Mouse (Mus musculus) lung, embryonic 16.5 days (tissue): ENCODE results near the gene Alkbh6. TPM values are rescaled to one million over a fixed set of nuclear protein-coding genes. Genes with fewer than 3 reads are reported as not detected.

Experiments
- ATAC-seq: fragments of 200-750 bp; cut with Nextera tagmentation; 2 replicates; pipeline ENCODE4 v1.8.0; 2017; ENCODE audit warnings: low read depth, mild to moderate bottlenecking, moderate library complexity
- H3K27ac ChIP-seq: fragments of 300-500 bp; sonication (generic); 2 replicates; pipeline ENCODE4 v1.5.1; 2014; ENCODE audit warnings: mild to moderate bottlenecking, control low read depth, low read length
- H3K27me3 ChIP-seq: fragments of 300-500 bp; sonication (generic); 2 replicates; pipeline ENCODE4 v1.6.1; 2014; ENCODE audit warnings: low read depth, low read length, mixed read lengths; ENCODE audit not compliant: control insufficient read depth, insufficient read depth
- H3K36me3 ChIP-seq: fragments of 300-500 bp; sonication (generic); 2 replicates; pipeline ENCODE4 v1.6.1; 2014; ENCODE audit warnings: low read length; ENCODE audit not compliant: control insufficient read depth, insufficient read depth
- H3K4me1 ChIP-seq: fragments of 300-500 bp; sonication (generic); replicated peaks from 2 replicates; pipeline ENCODE4 v1.6.1; 2014; ENCODE audit warnings: low read length, mixed read lengths; ENCODE audit not compliant: control insufficient read depth, insufficient read depth
- H3K4me2 ChIP-seq: fragments of 300-500 bp; sonication (generic); 2 replicates; pipeline ENCODE4 v1.6.1; 2014; ENCODE audit warnings: low read depth, low read length, control low read depth
- H3K4me3 ChIP-seq: fragments of 300-500 bp; sonication (generic); 2 replicates; pipeline ENCODE4 v1.5.1; 2014; ENCODE audit warnings: mild to moderate bottlenecking, low read length, control low read depth
- H3K9ac ChIP-seq: fragments of 300-500 bp; sonication (generic); 2 replicates; pipeline ENCODE4 v1.6.1; 2014; ENCODE audit warnings: low read length, control low read depth
- H3K9me3 ChIP-seq: fragments of 300-500 bp; sonication (generic); 2 replicates; pipeline ENCODE4 v1.6.1; 2016; ENCODE audit warnings: low read length; ENCODE audit not compliant: control insufficient read depth
- whole genome bisulfite sequencing: fragments of 180-500 bp; shearing (Covaris S2); extraction: QIAGEN DNeasy Blood & Tissue Kit; methylation state at CpG from one replicate; pipeline ENCODE4 v1.1.7; 2014; 5-methylcytosine and 5-hydroxymethylcytosine counted together
- polyA plus RNA-seq: library from polyadenylated mRNA; unstranded; fragments of >200 nt; fragmentation: Nextera tagmentation; extraction: Ambion mirVana; gene quantifications from 2 replicates; pipeline ENCODE4 v1.2.1, GENCODE M21; 2015

Gene Alkbh6
- polyA plus RNA-seq, 1 experiment from 2014 or later: 82.1 TPM

GRCm38 (mm10) chr7:30309395-30310129, 1.0 kb downstream of the Alkbh6 start:
- no peak overlapping the region for H3K27ac ChIP-seq

GRCm38 (mm10) chr7:30310136-30310535, 1.6 kb downstream of the Alkbh6 start:
- Histone ChIP-seq H3K9me3 (no peaks in the 10 kb centered on the region), H3K27me3 (no peaks in the 10 kb centered on the region), H3K4me3 (no peak overlapping the region), H3K27ac (no peak overlapping the region), H3K36me3 (no peaks in the 10 kb centered on the region; the same call in 1 of the 2 replicates), H3K4me1 (peaks cover 11% of the 10 kb centered on the region), H3K9ac (no peak overlapping the region), H3K4me2 (no peak overlapping the region)
- ATAC-seq: no peak
- 82% methylated on average over 12 of the region's 12 CpGs for WGBS

More at GRCm38 (mm10) chr7:30309395-30310129, 1.0 kb downstream of the Alkbh6 start:
- ATAC-seq: no peak
- peak overlapping the region; percentile 78 for H3K9ac ChIP-seq
- 48% methylated on average over 15 of the region's 15 CpGs for WGBS
- no peaks in the 10 kb centered on the region for H3K9me3 ChIP-seq
- H3K27me3 ChIP-seq: no peaks in the 10 kb centered on the region
- peaks cover 11% of the 10 kb centered on the region; the same call in 1 of the 2 replicates for H3K4me1 ChIP-seq
- H3K36me3 ChIP-seq: no peaks in the 10 kb centered on the region; the same call in 1 of the 2 replicates
- H3K4me2 ChIP-seq: peak overlapping the region; percentile 95
- peak overlapping the region; percentile 80 for H3K4me3 ChIP-seq

GRCm38 (mm10) chr7:30313666-30314320, 5.3 kb downstream of the Alkbh6 start:
- WGBS: 41% methylated on average over 27 of the region's 27 CpGs
- Histone ChIP-seq H3K27me3 (no peaks in the 10 kb centered on the region), H3K4me3 (no peak overlapping the region), H3K9ac (no peak overlapping the region), H3K4me2 (no peak overlapping the region), H3K9me3 (no peaks in the 10 kb centered on the region), H3K27ac (no peak overlapping the region), H3K36me3 (no peaks in the 10 kb centered on the region), H3K4me1 (peaks cover 9% of the 10 kb centered on the region)
- no peak for ATAC-seq

- Histone ChIP-seq H3K36me3 (no peaks in the 10 kb centered on the region), H3K9me3 (no peaks in the 10 kb centered on the region), H3K4me2 (peak within 1 kb of the TSS; percentile 55), H3K27me3 (no peaks in the 10 kb centered on the region), H3K4me3 (peak within 1 kb of the TSS; percentile 49), H3K27ac (peak within 1 kb of the TSS; percentile 27; the same call in 1 of the 2 replicates), H3K4me1 (peaks cover 2% of the 10 kb centered on the region), H3K9ac (peak within 1 kb of the TSS; percentile 61)
- peak; percentile 49 for ATAC-seq
- 7% methylated on average over 9 of the region's 9 CpGs for WGBS
Observed at GRCm38 (mm10) chr7:30314721-30315155, 6.2 kb downstream of the Alkbh6 start, which contains the start of gene Syne4. Gene Syne4, plus strand, starts transcription at chr7:30314807.

- peak overlapping the region; percentile 55 for H3K4me2 ChIP-seq
Observed at GRCm38 (mm10) chr7:30315559-30316529, 7.3 kb downstream of the Alkbh6 start.

GRCm38 (mm10) chr7:30318142-30318541, 9.6 kb downstream of the Alkbh6 start:
- Histone ChIP-seq H3K9ac (no peak overlapping the region), H3K4me3 (no peak overlapping the region), H3K9me3 (no peaks in the 10 kb centered on the region), H3K4me2 (no peak overlapping the region), H3K27ac (no peak overlapping the region), H3K4me1 (peaks cover 12% of the 10 kb centered on the region), H3K27me3 (no peaks in the 10 kb centered on the region), H3K36me3 (no peaks in the 10 kb centered on the region)
- no peak for ATAC-seq
- WGBS: 93% methylated on average over 3 of the region's 3 CpGs

More at GRCm38 (mm10) chr7:30315559-30316529, 7.3 kb downstream of the Alkbh6 start:
- Histone ChIP-seq H3K9ac (peak overlapping the region; percentile 61), H3K27ac (no peak overlapping the region), H3K36me3 (no peaks in the 10 kb centered on the region), H3K9me3 (no peaks in the 10 kb centered on the region), H3K4me3 (peak overlapping the region; percentile 49), H3K27me3 (no peaks in the 10 kb centered on the region), H3K4me1 (peaks cover under 1% of the 10 kb centered on the region)
- 53% methylated on average over 13 of the region's 13 CpGs for WGBS
- ATAC-seq: no peak

GRCm38 (mm10) chr7:30320946-30321345, 12.4 kb downstream of the Alkbh6 start:
- no peaks in the 10 kb centered on the region for H3K36me3 ChIP-seq
- peak overlapping the region; percentile 91 for H3K9ac ChIP-seq
- H3K4me1 ChIP-seq: peaks cover 12% of the 10 kb centered on the region
- H3K27me3 ChIP-seq: no peaks in the 10 kb centered on the region
- H3K9me3 ChIP-seq: peaks cover 4% of the 10 kb centered on the region; the same call in 1 of the 2 replicates
- 77% methylated on average over 2 of the region's 2 CpGs for WGBS
- H3K27ac ChIP-seq: no peak overlapping the region
- H3K4me3 ChIP-seq: peak overlapping the region; percentile 85
- H3K4me2 ChIP-seq: peak overlapping the region; percentile 88
- ATAC-seq: no peak

GRCm38 (mm10) chr7:30321539-30322284, 13.2 kb downstream of the Alkbh6 start, which contains the start of gene E130208F15Rik:
Gene E130208F15Rik, plus strand, starts transcription at chr7:30321740.
- peak within 1 kb of the TSS; percentile 88 for H3K4me2 ChIP-seq
- ATAC-seq: peak; percentile 64
- peak within 1 kb of the TSS; percentile 90 for H3K27ac ChIP-seq
- H3K9me3 ChIP-seq: peaks cover 4% of the 10 kb centered on the region; the same call in 1 of the 2 replicates
- H3K36me3 ChIP-seq: no peaks in the 10 kb centered on the region
- H3K4me3 ChIP-seq: peak within 1 kb of the TSS; percentile 85
- H3K4me1 ChIP-seq: peaks cover 12% of the 10 kb centered on the region
- WGBS: under 1% methylated on average over 63 of the region's 63 CpGs
- peak within 1 kb of the TSS; percentile 91 for H3K9ac ChIP-seq
- H3K27me3 ChIP-seq: no peaks in the 10 kb centered on the region
